Mouse (Mus musculus): ENCODE results near the gene Abcc9.

- TF ChIP-seq CTCF (IDR thresholded peaks at IDR 0.05; ENCODE audit: borderline replicate concordance, insufficient read depth, low read length) (no peak), POLR2A (IDR thresholded peaks at IDR 0.05; ENCODE audit: low read depth, low read length) (no peak)
Observed at GRCm38 (mm10) chr6:142578831-142579230, 123.3 kb downstream of the Abcc9 start.

All from embryonic fibroblast, embryonic 13.5 days (primary cell).